In genomic region chr6:47594926-47595623, GRCm38 (mm10) we compare ENCODE assay signal across 7 mouse cellular contexts. TPM values are rescaled to one million over a fixed set of nuclear protein-coding genes. Genes with fewer than 3 reads are reported as not detected.
DNase-seq lines count a peak whose midpoint lies in the region; ATAC-seq lines count a peak whose summit lies in the region.

Ezh2 (minus strand) TSS chr6:47595341.

- H3K4me3 ChIP-seq in intestine, embryonic 16.5 days (ENCODE audit: low read length) = peak within 1 kb of the TSS; percentile 98
- H3K4me3 ChIP-seq in midbrain, embryonic 11.5 days (ENCODE audit: low read depth, low read length) = peak within 1 kb of the TSS; percentile 93

- intact Hi-C loops in gastrocnemius, postnatal 36 days (cut with DNase I) = no loop called here
- intact Hi-C loops in left cerebral cortex, postnatal 36 days (cut with DNase I) = loop anchor here (10.0 kb wide), 1 partner anchor 140 kb away; the partner anchor contains the start of gene Cul1

- H3K9ac ChIP-seq in intestine, embryonic 16.5 days (ENCODE audit: low read depth, low read length) = peak within 1 kb of the TSS; percentile 99
- H3K9ac ChIP-seq in midbrain, embryonic 11.5 days (ENCODE audit: low read length) = peak within 1 kb of the TSS; percentile 99

- H3K36me3 ChIP-seq in intestine, embryonic 16.5 days (ENCODE audit: control insufficient read depth, insufficient read depth, low read length) = no peaks in the 10 kb centered on the region
- H3K36me3 ChIP-seq in midbrain, embryonic 11.5 days (ENCODE audit: control insufficient read depth, insufficient read depth, low read length) = no peaks in the 10 kb centered on the region

- H3K27me3 ChIP-seq in intestine, embryonic 16.5 days (replicated peaks; ENCODE audit: control insufficient read depth, insufficient read depth, low read length) = no peaks in the 10 kb centered on the region
- H3K27me3 ChIP-seq in midbrain, embryonic 11.5 days (ENCODE audit: control insufficient read depth, insufficient read depth, low read length) = no peaks in the 10 kb centered on the region

- DNase-seq in adrenal gland, adult 2 months = peak; percentile 99
- DNase-seq in embryo, embryonic 11.5 days (ENCODE audit: low read depth, low spot score) = peak; percentile 95
- peak; percentile 94 to 98 for DNase-seq in gastrocnemius, postnatal 36 days
- DNase-seq in left cerebral cortex, postnatal 36 days (ENCODE audit: low spot score in 2 of 2) = peak; percentile 97
- DNase-seq in midbrain, embryonic 11.5 days (ENCODE audit: low spot score, missing footprints) = peak; percentile 100
- peak; percentile 96 for DNase-seq in skeletal muscle tissue, adult 2 months (ENCODE audit: low read depth, low spot score)

- H3K27ac ChIP-seq in intestine, embryonic 16.5 days (ENCODE audit: low read length) = peak within 1 kb of the TSS; percentile 98
- H3K27ac ChIP-seq in midbrain, embryonic 11.5 days (ENCODE audit: low read depth, low read length) = peak within 1 kb of the TSS; percentile 98

- WGBS in intestine, embryonic 16.5 days = under 1% methylated on average over 64 of the region's 69 CpGs
- 0% methylated on average over 68 of the region's 69 CpGs for WGBS in midbrain, embryonic 11.5 days

- peak; percentile 99 for ATAC-seq in intestine, embryonic 16.5 days
- peak; percentile 97 for ATAC-seq in midbrain, embryonic 11.5 days (ENCODE audit: low FRiP score)

- peak within 1 kb of the TSS; percentile 75 for H3K4me2 ChIP-seq in intestine, embryonic 16.5 days (ENCODE audit: low read depth, low read length)
- H3K4me2 ChIP-seq in midbrain, embryonic 11.5 days = peak within 1 kb of the TSS; percentile 42

- H3K9me3 ChIP-seq in intestine, embryonic 16.5 days (ENCODE audit: control insufficient read depth, low read length) = no peaks in the 10 kb centered on the region
- H3K9me3 ChIP-seq in midbrain, embryonic 11.5 days (ENCODE audit: control insufficient read depth, low read length) = no peaks in the 10 kb centered on the region

- H3K4me1 ChIP-seq in intestine, embryonic 16.5 days (ENCODE audit: control insufficient read depth, insufficient read depth, low read length) = 0 out of 2 replicates have a peak, but pooled peaks cover 3% of the 10 kb centered on the region
- peaks cover 9% of the 10 kb centered on the region; the same call in 1 of the 2 replicates for H3K4me1 ChIP-seq in midbrain, embryonic 11.5 days (ENCODE audit: control insufficient read depth, insufficient read depth, low read length)

RNA-seq across cellular contexts. Expression of gene Ezh2, which starts in this region (rescaled TPM):
- total RNA-seq in adrenal gland, adult 2 months (2021) = 10 to 100 TPM; 11.4 to 18.3 TPM
- 0.95 and 1.6 TPM in 2 replicates for polyA plus RNA-seq in adrenal gland, adult 2 months (2012; rRNA removed)
- total RNA-seq in gastrocnemius, postnatal 36 days (2021) = 1 to 10 TPM; 6.7 to 8.2 TPM
- 50.0 and 54.6 TPM in 2 replicates for polyA plus RNA-seq in intestine, embryonic 16.5 days (2015; fragmentation: Nextera tagmentation; extraction: Ambion mirVana)
- total RNA-seq in left cerebral cortex, postnatal 36 days (2021) = 10 to 100 TPM; 12.8 to 13.7 TPM
- 192 and 200 TPM in 2 replicates for polyA plus RNA-seq in midbrain, embryonic 11.5 days (2014; fragmentation: Nextera tagmentation; extraction: Ambion mirVana)

Comparison
In these comparisons a context has a peak if more than half of its experiments do, and no peak if none do; other contexts are left out.
1. Peak in every context shown above with its lines: DNase-seq, ATAC-seq, H3K4me3 ChIP-seq and H3K27ac ChIP-seq.
2. RNA of gene Ezh2 (polyA plus RNA-seq): 192 to 200 TPM in midbrain, embryonic 11.5 days and 50.0 to 54.6 TPM in intestine, embryonic 16.5 days; 0.95 to 1.6 TPM in adrenal gland, adult 2 months; every median in the first group is over 10 times any median in the second.